Mouse (Mus musculus) olfactory bulb, adult 2 months (tissue): ENCODE results near the gene Map3k20.

ENCODE experiments used
- CTCF ChIP-seq: fragments of 200-500 bp; IDR thresholded peaks from 2 replicates; pipeline ENCODE4 v1.5.1; 2012; ENCODE audit warnings: low read depth, mild to moderate bottlenecking, low read length, moderate library complexity; ENCODE audit not compliant: insufficient read depth
- POLR2A ChIP-seq: fragments of 200-500 bp; IDR thresholded peaks from 2 replicates; pipeline ENCODE4 v1.6.1; 2012; ENCODE audit warnings: mild to moderate bottlenecking, low read depth, low read length, moderate library complexity; ENCODE audit not compliant: insufficient read depth

DNA sequence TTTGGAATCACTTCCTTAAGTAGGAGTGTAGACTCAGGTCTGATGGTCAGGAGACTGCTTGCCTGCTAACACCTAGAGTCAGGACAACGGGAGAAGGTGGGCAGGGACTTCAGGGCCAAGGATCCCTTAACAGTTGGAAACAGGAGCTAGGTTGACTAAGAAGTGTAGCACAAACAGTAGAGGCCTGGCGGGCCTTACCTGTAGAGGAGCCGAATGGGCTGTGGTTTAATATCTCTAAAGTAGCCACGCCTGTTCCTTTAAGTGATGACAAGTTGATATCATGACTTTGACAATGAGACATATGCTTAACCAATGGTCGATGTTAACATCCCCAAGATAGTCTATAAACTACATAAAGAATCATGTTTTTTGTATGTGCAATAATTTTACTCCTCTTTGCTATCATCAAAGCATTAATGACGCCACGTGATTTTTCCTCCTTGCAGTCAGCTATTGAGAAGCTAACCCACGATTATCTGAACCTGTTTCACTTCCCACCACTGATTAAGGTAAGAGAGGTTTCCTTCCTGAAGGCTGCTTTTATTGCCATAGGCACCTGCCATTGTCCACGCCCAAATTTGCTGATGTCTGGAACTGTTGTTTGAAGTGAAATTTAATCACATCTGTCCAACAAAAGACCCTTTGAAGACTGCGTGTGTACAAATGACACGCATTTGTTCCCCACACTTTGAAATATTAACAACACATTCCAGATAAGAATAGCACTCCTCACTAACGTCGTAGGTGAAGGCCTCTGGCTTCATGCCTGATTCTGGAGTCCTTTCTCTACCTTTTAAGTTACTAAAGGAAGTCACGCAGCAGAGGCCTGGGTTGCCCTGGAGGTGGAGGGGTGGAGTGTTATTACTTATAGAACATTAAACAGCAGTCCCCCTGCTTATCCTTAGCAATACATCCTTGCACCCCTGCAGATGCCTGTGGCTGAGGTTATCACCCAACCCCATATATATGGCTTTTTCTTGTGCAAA, 131.0 kb downstream of the Map3k20 start:
- TF ChIP-seq CTCF (no peak), POLR2A (no peak)
